21 mouse cellular contexts compared by ENCODE assay signal in genomic region chr11:55681226-55681980, GRCm38 (mm10).
A peak's percentile ranks its signal among the peaks of the same experiment; 100 is the strongest.
DNase-seq lines count a peak whose midpoint lies in the region; ATAC-seq lines count a peak whose summit lies in the region.
"Had no signal": no experiment of that assay in that cellular context is flagged by ENCODE, and none has a peak within 500 bp of the region (broad histone marks: within the 10 kb centered on the region; RNA-seq: fewer than 3 reads in every experiment).

No protein-coding gene starts in this region.

- no peak for DNase-seq in midbrain, embryonic 10.5 days (ENCODE audit: low spot score)
- DNase-seq in midbrain, embryonic 11.5 days (ENCODE audit: low spot score, missing footprints): no peak
- DNase-seq in embryo, embryonic 11 days: peak; percentile 52
- DNase-seq in right cerebral cortex, postnatal 36 days (ENCODE audit: low spot score in 2 of 2): no peak
- no peak for DNase-seq in layer of hippocampus, adult 18-20 months (ENCODE audit: low spot score in 2 of 2)
- no peak for DNase-seq in heart, adult 9 months (ENCODE audit: low spot score in 2 of 2)
- DNase-seq: adrenal gland, postnatal 25 days; cerebellum, adult 9-10 months; gastrocnemius, postnatal 36 days; kidney, adult 8-10 months; kidney, postnatal 25 days; right cerebral cortex, postnatal 14 days; thymus, postnatal 36 days had no signal

- H3K4me1 ChIP-seq in midbrain, embryonic 10.5 days: peaks cover 42% of the 10 kb centered on the region
- H3K4me1 ChIP-seq in midbrain, embryonic 11.5 days (ENCODE audit: control insufficient read depth, insufficient read depth, low read length): no peaks in the 10 kb centered on the region
- H3K4me1 ChIP-seq in hindbrain, embryonic 16.5 days (ENCODE audit: control insufficient read depth, insufficient read depth, low read depth, low read length): peaks cover 5% of the 10 kb centered on the region
- peaks cover 10% of the 10 kb centered on the region; the same call in 1 of the 2 replicates for H3K4me1 ChIP-seq in neural tube, embryonic 15.5 days
- H3K4me1 ChIP-seq: heart, embryonic 15.5 days; limb, embryonic 12.5 days had no signal

- H3K4me2 ChIP-seq in midbrain, embryonic 11.5 days: no peak overlapping the region
- peak overlapping the region; percentile 58 for H3K4me2 ChIP-seq in hindbrain, embryonic 16.5 days (ENCODE audit: low read length)
- H3K4me2 ChIP-seq in neural tube, embryonic 15.5 days: peak overlapping the region; percentile 53
- H3K4me2 ChIP-seq: forebrain, embryonic 12.5 days; heart, embryonic 15.5 days; limb, embryonic 12.5 days had no signal

- H3K4me3 ChIP-seq in midbrain, embryonic 10.5 days: no peak overlapping the region
- no peak overlapping the region for H3K4me3 ChIP-seq in midbrain, embryonic 11.5 days (ENCODE audit: low read depth, low read length)
- H3K4me3 ChIP-seq in hindbrain, embryonic 16.5 days (ENCODE audit: low read length): peak overlapping the region; percentile 31
- H3K4me3 ChIP-seq in neural tube, embryonic 15.5 days (replicated peaks): peak overlapping the region; percentile 26
- H3K4me3 ChIP-seq: forebrain, embryonic 12.5 days; heart, embryonic 15.5 days; limb, embryonic 12.5 days had no signal

- no peaks in the 10 kb centered on the region for H3K9me3 ChIP-seq in midbrain, embryonic 10.5 days (replicated peaks)
- no peaks in the 10 kb centered on the region for H3K9me3 ChIP-seq in midbrain, embryonic 11.5 days (ENCODE audit: control insufficient read depth, low read length)
- H3K9me3 ChIP-seq in hindbrain, embryonic 16.5 days (ENCODE audit: control insufficient read depth, low read length): no peaks in the 10 kb centered on the region
- H3K9me3 ChIP-seq in neural tube, embryonic 15.5 days (replicated peaks): no peaks in the 10 kb centered on the region
- H3K9me3 ChIP-seq: forebrain, embryonic 12.5 days; heart, embryonic 15.5 days; limb, embryonic 12.5 days had no signal

- no peaks in the 10 kb centered on the region for H3K27me3 ChIP-seq in midbrain, embryonic 10.5 days (ENCODE audit: low read depth, poor library complexity, severe bottlenecking)
- no peaks in the 10 kb centered on the region for H3K27me3 ChIP-seq in midbrain, embryonic 11.5 days (ENCODE audit: control insufficient read depth, insufficient read depth, low read length)
- no peaks in the 10 kb centered on the region for H3K27me3 ChIP-seq in hindbrain, embryonic 16.5 days (replicated peaks; ENCODE audit: control insufficient read depth, insufficient read depth, low read length)
- no peaks in the 10 kb centered on the region for H3K27me3 ChIP-seq in neural tube, embryonic 15.5 days (replicated peaks)
- H3K27me3 ChIP-seq: forebrain, embryonic 12.5 days; heart, embryonic 15.5 days; limb, embryonic 12.5 days had no signal

- H3K9ac ChIP-seq in midbrain, embryonic 11.5 days (ENCODE audit: low read length): no peak overlapping the region
- peak overlapping the region; percentile 54; the same call in 1 of the 2 replicates for H3K9ac ChIP-seq in hindbrain, embryonic 16.5 days (ENCODE audit: low read depth, low read length)
- H3K9ac ChIP-seq in neural tube, embryonic 15.5 days (replicated peaks): no peak overlapping the region
- H3K9ac ChIP-seq: forebrain, embryonic 12.5 days; heart, embryonic 15.5 days; limb, embryonic 12.5 days; liver, embryonic 14.5 days had no signal

- ATAC-seq in midbrain, embryonic 11.5 days (ENCODE audit: low FRiP score): no peak
- ATAC-seq in hindbrain, embryonic 16.5 days: peak; percentile 89
- ATAC-seq in neural tube, embryonic 15.5 days (ENCODE audit: low FRiP score): peak; percentile 80
- ATAC-seq: lung, postnatal 0 days had no signal

- 77% methylated on average over 21 of the region's 21 CpGs for WGBS in midbrain, embryonic 10.5 days
- 81% methylated on average over 21 of the region's 21 CpGs for WGBS in midbrain, embryonic 11.5 days
- WGBS in hindbrain, embryonic 16.5 days: 36% methylated on average over 21 of the region's 21 CpGs
- WGBS in neural tube, embryonic 15.5 days: 25% methylated on average over 21 of the region's 21 CpGs

- H3K36me3 ChIP-seq in midbrain, embryonic 10.5 days: no peaks in the 10 kb centered on the region
- no peaks in the 10 kb centered on the region for H3K36me3 ChIP-seq in midbrain, embryonic 11.5 days (ENCODE audit: control insufficient read depth, insufficient read depth, low read length)
- H3K36me3 ChIP-seq in hindbrain, embryonic 16.5 days (ENCODE audit: control insufficient read depth, insufficient read depth, low read length): no peaks in the 10 kb centered on the region
- no peaks in the 10 kb centered on the region for H3K36me3 ChIP-seq in neural tube, embryonic 15.5 days
- H3K36me3 ChIP-seq: forebrain, embryonic 12.5 days; heart, embryonic 15.5 days; limb, embryonic 12.5 days had no signal

- H3K27ac ChIP-seq in midbrain, embryonic 10.5 days (replicated peaks): peak overlapping the region; percentile 29
- no peak overlapping the region for H3K27ac ChIP-seq in midbrain, embryonic 11.5 days (ENCODE audit: low read depth, low read length)
- peak overlapping the region; percentile 31; the same call in 1 of the 2 replicates for H3K27ac ChIP-seq in hindbrain, embryonic 16.5 days (ENCODE audit: low read depth, low read length)
- peak overlapping the region; percentile 23; the same call in 1 of the 2 replicates for H3K27ac ChIP-seq in neural tube, embryonic 15.5 days (replicated peaks)
- H3K27ac ChIP-seq: forebrain, embryonic 12.5 days; heart, embryonic 15.5 days; limb, embryonic 12.5 days; liver, embryonic 14.5 days; stomach, postnatal 0 days had no signal

Comparison
In these comparisons a context has a peak if more than half of its experiments do, and no peak if none do; other contexts are left out.
1. H3K4me3 ChIP-seq: peak in hindbrain, embryonic 16.5 days (single experiment) and neural tube, embryonic 15.5 days (single experiment); none in midbrain, embryonic 10.5 days (single experiment) and midbrain, embryonic 11.5 days (single experiment).